Mouse (Mus musculus) hindbrain, postnatal 0 days (tissue): Measurements from ENCODE around the gene Gdpgp1. TPM values are rescaled to one million over a fixed set of nuclear protein-coding genes. Genes with fewer than 3 reads are reported as not detected.

Experiments used
- ATAC-seq: fragments of 200-750 bp; cut with Nextera tagmentation; 2 replicates; pipeline ENCODE4 v1.8.0; 2017; ENCODE audit warnings: mild to moderate bottlenecking, moderate TSS enrichment, moderate library complexity
- DNase-seq: peaks from one replicate; pipeline ENCODE4 v3.0.0-alpha.2; 2015; ENCODE audit warnings: low spot score
- H3K27ac ChIP-seq: fragments of 300-500 bp; sonication (generic); 2 replicates; pipeline ENCODE4 v1.5.1; 2014; ENCODE audit warnings: mild to moderate bottlenecking
- H3K27me3 ChIP-seq: fragments of 300-500 bp; sonication (generic); 2 replicates; pipeline ENCODE4 v1.6.1; 2014; ENCODE audit warnings: low read length, mixed read lengths; ENCODE audit not compliant: insufficient read depth
- H3K36me3 ChIP-seq: fragments of 300-500 bp; sonication (generic); 2 replicates; pipeline ENCODE4 v1.6.1; 2014; ENCODE audit warnings: low read length, mixed read lengths; ENCODE audit not compliant: insufficient read depth
- H3K4me1 ChIP-seq: fragments of 300-500 bp; sonication (generic); 2 replicates; pipeline ENCODE4 v1.6.1; 2014; ENCODE audit warnings: antibody characterized with exemption, low read length, mixed read lengths; ENCODE audit not compliant: insufficient read depth
- H3K4me2 ChIP-seq: fragments of 300-500 bp; sonication (generic); 2 replicates; pipeline ENCODE4 v1.6.1; 2014; ENCODE audit warnings: low read depth, mild to moderate bottlenecking, low read length, moderate library complexity, mixed read lengths
- H3K4me3 ChIP-seq: fragments of 300-500 bp; sonication (generic); 2 replicates; pipeline ENCODE4 v1.5.1; 2014; ENCODE audit warnings: low read length
- H3K9ac ChIP-seq: fragments of 300-500 bp; sonication (generic); replicated peaks from 2 replicates; pipeline ENCODE4 v1.6.1; 2014; ENCODE audit warnings: mild to moderate bottlenecking, low read length, moderate library complexity, mixed read lengths
- H3K9me3 ChIP-seq: fragments of 300-500 bp; sonication (generic); 2 replicates; pipeline ENCODE4 v1.6.1; 2016; ENCODE audit warnings: low read length, mixed read lengths
- CTCF ChIP-seq: IDR thresholded peaks from 2 replicates; pipeline ENCODE4 v1.5.1; 2016; ENCODE audit warnings: antibody characterized with exemption, control low read depth, low read depth
- WGBS: fragments of 180-500 bp; shearing (Covaris S2); extraction: QIAGEN DNeasy Blood & Tissue Kit; methylation state at CpG from one replicate; pipeline ENCODE4 v1.1.7; 2014; 5-methylcytosine and 5-hydroxymethylcytosine counted together
- polyA plus RNA-seq: library from polyadenylated mRNA; unstranded; fragments of >200 nt; fragmentation: Nextera tagmentation; extraction: Ambion mirVana; gene quantifications from 2 replicates; pipeline ENCODE4 v1.2.1, GENCODE M21; 2015
- total RNA-seq: library from RNA; depleted of rRNA; stranded (reverse); fragments of >200 nt; gene quantifications from 2 replicates; pipeline ENCODE4 v1.2.3, GENCODE M21; 2014; rRNA removed

Gene Gdpgp1
- total and polyA plus RNA-seq, 2 experiments from 2014 or later = 2.8 to 6.8 TPM

DNA sequence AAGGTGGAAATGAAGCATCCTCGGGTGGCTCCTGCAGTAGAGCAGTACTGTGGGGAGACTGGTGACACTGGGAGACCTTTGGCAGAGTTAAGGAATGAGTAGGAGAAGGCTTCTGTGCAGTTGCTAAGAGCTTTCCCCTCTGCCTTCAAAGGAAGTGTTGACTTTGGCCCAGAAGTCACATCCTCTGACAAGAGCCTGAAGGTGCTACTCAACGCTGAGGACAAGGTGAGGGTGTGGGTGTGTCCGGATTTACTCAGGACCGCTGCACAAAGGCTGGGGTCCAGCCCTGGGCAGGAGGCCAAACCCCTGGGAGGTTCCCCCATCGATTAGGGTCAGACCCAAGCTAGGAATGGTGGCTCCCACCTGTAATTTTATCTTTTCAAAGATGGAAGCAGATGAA, 51.7 kb downstream of the Gdpgp1 start:
- ATAC-seq = no peak
- Histone ChIP-seq H3K27ac (no peak overlapping the region), H3K4me3 (no peak overlapping the region), H3K4me2 (no peak overlapping the region), H3K9ac (no peak overlapping the region), H3K9me3 (no peaks in the 10 kb centered on the region), H3K36me3 (peaks cover 58% of the 10 kb centered on the region), H3K27me3 (no peaks in the 10 kb centered on the region), H3K4me1 (no peaks in the 10 kb centered on the region)
- TF ChIP-seq CTCF = no peak
- 87% methylated on average over 5 of the region's 5 CpGs for WGBS
- no peak for DNase-seq

DNA sequence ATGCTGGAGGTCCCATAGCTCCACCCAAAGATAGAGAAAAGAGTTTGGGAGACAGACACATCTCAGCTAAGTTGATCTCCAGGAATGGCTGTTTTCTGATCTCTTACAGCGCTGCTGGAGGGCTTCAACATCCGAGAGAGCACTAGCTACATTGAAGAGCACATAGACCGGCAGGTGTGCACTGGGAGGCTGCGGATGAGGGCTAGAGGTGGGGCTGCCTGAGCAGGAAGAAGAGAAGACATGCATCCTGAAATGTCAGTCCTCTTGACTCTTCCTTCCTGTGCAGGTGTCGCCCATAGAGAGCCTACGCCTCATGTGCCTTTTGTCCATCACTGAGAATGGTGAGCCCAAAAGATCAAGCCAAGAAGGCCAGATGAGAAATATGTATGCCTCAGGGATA, 53.1 kb downstream of the Gdpgp1 start:
- ATAC-seq = no peak

DNA sequence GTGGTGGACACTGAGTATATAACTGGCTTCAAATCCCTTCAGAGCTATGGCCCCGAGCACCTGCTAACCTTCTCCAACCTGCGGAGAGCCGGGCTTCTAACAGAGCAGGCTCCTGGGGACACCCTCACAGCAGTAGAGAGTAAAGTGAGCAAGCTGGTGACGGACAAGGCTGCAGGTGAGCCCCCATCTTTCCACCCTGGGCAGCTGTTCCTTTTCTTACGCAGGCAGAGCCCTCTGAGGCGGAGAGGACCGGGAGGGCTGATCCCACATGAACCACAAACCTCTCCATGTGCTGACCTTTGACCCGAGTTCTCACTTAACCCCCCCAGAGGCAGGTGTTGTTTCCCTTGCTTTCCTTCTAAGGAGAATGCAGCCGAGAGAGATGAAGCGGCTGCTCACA, 55.1 kb downstream of the Gdpgp1 start:
- no peak overlapping the region for H3K27ac ChIP-seq
- no peak overlapping the region for H3K9ac ChIP-seq
- no peak overlapping the region for H3K4me3 ChIP-seq
- H3K4me2 ChIP-seq = no peak overlapping the region
- H3K36me3 ChIP-seq = peaks cover 58% of the 10 kb centered on the region
- H3K4me1 ChIP-seq = no peaks in the 10 kb centered on the region
- no peak for TF ChIP-seq CTCF
- ATAC-seq (no peak), DNase-seq (no peak)
- 85% methylated on average over 10 of the region's 10 CpGs for WGBS
- no peaks in the 10 kb centered on the region for H3K27me3 ChIP-seq
- no peaks in the 10 kb centered on the region for H3K9me3 ChIP-seq

More for the DNA sequence above, 53.1 kb downstream of the Gdpgp1 start:
- no peak for TF ChIP-seq CTCF
- H3K4me1 ChIP-seq = no peaks in the 10 kb centered on the region
- no peak overlapping the region for H3K9ac ChIP-seq
- H3K36me3 ChIP-seq = peaks cover 58% of the 10 kb centered on the region
- no peak overlapping the region for H3K27ac ChIP-seq
- WGBS = 94% methylated on average over 6 of the region's 6 CpGs
- H3K4me3 ChIP-seq = no peak overlapping the region
- H3K27me3 ChIP-seq = no peaks in the 10 kb centered on the region
- no peaks in the 10 kb centered on the region for H3K9me3 ChIP-seq
- H3K4me2 ChIP-seq = no peak overlapping the region
- DNase-seq = no peak

Other genes with a start within 250 kb of the Gdpgp1 start
- gene Zfp710, start 208.1 kb upstream of the Gdpgp1 start, total RNA-seq = 25.8 and 29.7 TPM in 2 replicates
- gene Zfp710, start 208.1 kb upstream of the Gdpgp1 start, polyA plus RNA-seq = 8.4 and 10.3 TPM in 2 replicates
- 126 and 161 TPM in 2 replicates for gene Idh2, start 117.5 kb upstream of the Gdpgp1 start, total RNA-seq
- gene Idh2, start 117.5 kb upstream of the Gdpgp1 start, polyA plus RNA-seq = 152 and 158 TPM in 2 replicates
- 47.5 and 49.5 TPM in 2 replicates for gene Sema4b, start 46.0 kb upstream of the Gdpgp1 start, total RNA-seq
- gene Sema4b, start 46.0 kb upstream of the Gdpgp1 start, polyA plus RNA-seq = 26.6 and 28.1 TPM in 2 replicates
- 33.5 and 34.1 TPM in 2 replicates for gene Cib1, start 52 bp upstream of the Gdpgp1 start, total RNA-seq
- 49.9 and 55.6 TPM in 2 replicates for gene Cib1, start 52 bp upstream of the Gdpgp1 start, polyA plus RNA-seq
- gene Ttll13, start 13.5 kb downstream of the Gdpgp1 start, total RNA-seq = 0.61 and 0.73 TPM in 2 replicates
- gene Ttll13, start 13.5 kb downstream of the Gdpgp1 start, polyA plus RNA-seq = 1.8 and 2.7 TPM in 2 replicates
- 47.6 and 48.6 TPM in 2 replicates for gene Ngrn, start 28.4 kb downstream of the Gdpgp1 start, total RNA-seq
- 69.8 and 71.9 TPM in 2 replicates for gene Ngrn, start 28.4 kb downstream of the Gdpgp1 start, polyA plus RNA-seq
- 23.8 and 24.3 TPM in 2 replicates for gene Vps33b, start 36.8 kb downstream of the Gdpgp1 start, total RNA-seq
- 11.6 and 15.4 TPM in 2 replicates for gene Vps33b, start 36.8 kb downstream of the Gdpgp1 start, polyA plus RNA-seq
- 24.6 and 30.7 TPM in 2 replicates for gene Prc1, start 61.6 kb downstream of the Gdpgp1 start, total RNA-seq
- 32.9 and 38.8 TPM in 2 replicates for gene Prc1, start 61.6 kb downstream of the Gdpgp1 start, polyA plus RNA-seq
- 24.7 and 40.5 TPM in 2 replicates for gene Rccd1, start 91.6 kb downstream of the Gdpgp1 start, total RNA-seq
- gene Rccd1, start 91.6 kb downstream of the Gdpgp1 start, polyA plus RNA-seq = 8.6 and 10.7 TPM in 2 replicates
- 49.0 and 57.8 TPM in 2 replicates for gene Unc45a, start 108.1 kb downstream of the Gdpgp1 start, total RNA-seq
- gene Unc45a, start 108.1 kb downstream of the Gdpgp1 start, polyA plus RNA-seq = 46.6 and 47.8 TPM in 2 replicates
- gene Hddc3, start 110.2 kb downstream of the Gdpgp1 start, total RNA-seq = 30.1 and 32.2 TPM in 2 replicates
- 13.9 and 15.5 TPM in 2 replicates for gene Hddc3, start 110.2 kb downstream of the Gdpgp1 start, polyA plus RNA-seq
- 55.5 and 61.3 TPM in 2 replicates for gene Man2a2, start 138.5 kb downstream of the Gdpgp1 start, total RNA-seq
- 14.2 and 15.7 TPM in 2 replicates for gene Man2a2, start 138.5 kb downstream of the Gdpgp1 start, polyA plus RNA-seq
- 10.3 and 16.1 TPM in 2 replicates for gene Fes, start 155.1 kb downstream of the Gdpgp1 start, total RNA-seq
- gene Fes, start 155.1 kb downstream of the Gdpgp1 start, polyA plus RNA-seq = 4.9 and 5.6 TPM in 2 replicates
- 25.4 and 25.9 TPM in 2 replicates for gene Furin, start 172.6 kb downstream of the Gdpgp1 start, total RNA-seq
- gene Furin, start 172.6 kb downstream of the Gdpgp1 start, polyA plus RNA-seq = 6.6 and 6.8 TPM in 2 replicates